Mouse (Mus musculus) adrenal gland (tissue): ENCODE measurements around the gene Hgf.

Source experiments
- intact Hi-C: fragments of 180-260 bp; cut with DNase I; formaldehyde crosslinking; loops from one replicate; pipeline ENCODE4 v1.15.1; 2025
- long read RNA-seq, 2 experiments: library from polyadenylated mRNA; unstranded; transcript quantifications; one replicate each; pipeline ENCODE4 v2.0.0; 2020; ENCODE audit warnings: borderline replicate concordance in 1 of 2; ENCODE audit not compliant: insufficient replicate concordance in 1 of 2

Gene Hgf
- long read RNA-seq, experiment 1, partial matches to known transcripts, result 0 of 1 reads
- long read RNA-seq, experiment 1, other reads (novel, unspliced or antisense), result 0 of 1 reads
- long read RNA-seq, experiment 2, result 0 reads

DNA sequence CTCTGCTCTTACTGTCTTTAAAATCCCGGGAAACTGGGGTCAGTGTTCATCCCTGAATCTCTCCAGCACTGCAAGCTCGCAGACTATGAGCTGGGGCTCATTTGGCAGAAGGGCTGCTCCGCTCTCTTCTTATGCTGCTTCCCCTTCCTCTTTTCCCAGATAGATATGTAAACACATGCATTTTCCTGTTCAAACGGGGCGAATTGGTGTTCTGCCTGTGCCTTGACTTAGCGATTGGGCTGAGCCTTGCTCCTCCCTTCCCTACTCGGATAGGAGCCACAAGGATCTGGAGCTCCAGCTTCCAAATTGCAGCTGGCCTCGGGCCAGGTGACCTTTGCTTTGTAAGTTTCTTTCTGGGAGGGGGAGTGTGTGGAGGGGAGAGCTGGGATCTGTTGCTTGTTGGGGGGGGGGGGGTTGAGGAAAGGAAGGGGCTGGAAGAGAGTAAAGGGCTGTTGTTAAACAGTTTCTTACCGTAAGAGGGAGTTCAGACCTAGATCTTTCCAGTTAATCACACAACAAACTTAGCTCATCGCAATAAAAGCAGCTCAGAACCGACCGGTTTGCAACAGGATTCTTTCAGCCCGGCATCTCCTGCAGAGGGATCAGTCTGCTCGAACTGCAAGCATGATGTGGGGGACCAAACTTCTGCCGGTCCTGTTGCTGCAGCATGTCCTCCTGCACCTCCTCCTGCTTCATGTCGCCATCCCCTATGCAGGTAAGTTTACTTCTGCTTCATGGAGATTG is at the start of gene Hgf:
TSS of gene Hgf (plus strand) at position 192 of the 744 bp plus-strand sequence.
- intact Hi-C loops, result no loop called here

DNA sequence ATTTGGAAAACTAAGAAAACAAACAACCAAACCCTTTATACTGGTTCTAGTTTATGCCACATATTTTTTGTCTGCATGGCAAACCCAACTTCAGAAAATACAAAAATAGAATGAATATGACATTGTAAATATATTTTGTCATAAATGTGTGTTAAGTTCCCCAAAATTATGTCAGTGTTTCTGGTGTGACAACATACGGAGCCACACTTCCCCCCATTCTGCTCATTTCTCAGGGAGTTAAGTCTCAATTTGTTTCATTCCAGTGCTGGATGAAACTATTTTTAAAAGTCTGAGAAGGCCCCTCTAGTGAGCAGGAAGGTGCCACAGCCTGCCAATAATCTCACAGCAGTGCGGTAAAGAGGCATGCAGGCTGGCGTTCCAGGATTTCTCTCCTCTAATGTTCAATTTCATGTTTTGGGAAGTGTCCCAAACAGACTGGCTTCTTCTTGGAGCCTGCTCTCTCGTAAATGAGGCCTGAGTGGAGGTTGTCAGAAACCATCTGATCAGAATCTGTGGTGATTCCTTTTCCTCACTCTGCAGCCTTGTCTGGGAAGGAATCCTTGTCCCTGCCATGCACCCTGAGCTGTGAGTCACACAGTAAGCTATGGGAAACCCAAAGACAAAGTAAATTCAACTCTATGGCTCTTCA is 46.5 kb upstream of the Hgf start:
- intact Hi-C loops, result no loop called here

DNA sequence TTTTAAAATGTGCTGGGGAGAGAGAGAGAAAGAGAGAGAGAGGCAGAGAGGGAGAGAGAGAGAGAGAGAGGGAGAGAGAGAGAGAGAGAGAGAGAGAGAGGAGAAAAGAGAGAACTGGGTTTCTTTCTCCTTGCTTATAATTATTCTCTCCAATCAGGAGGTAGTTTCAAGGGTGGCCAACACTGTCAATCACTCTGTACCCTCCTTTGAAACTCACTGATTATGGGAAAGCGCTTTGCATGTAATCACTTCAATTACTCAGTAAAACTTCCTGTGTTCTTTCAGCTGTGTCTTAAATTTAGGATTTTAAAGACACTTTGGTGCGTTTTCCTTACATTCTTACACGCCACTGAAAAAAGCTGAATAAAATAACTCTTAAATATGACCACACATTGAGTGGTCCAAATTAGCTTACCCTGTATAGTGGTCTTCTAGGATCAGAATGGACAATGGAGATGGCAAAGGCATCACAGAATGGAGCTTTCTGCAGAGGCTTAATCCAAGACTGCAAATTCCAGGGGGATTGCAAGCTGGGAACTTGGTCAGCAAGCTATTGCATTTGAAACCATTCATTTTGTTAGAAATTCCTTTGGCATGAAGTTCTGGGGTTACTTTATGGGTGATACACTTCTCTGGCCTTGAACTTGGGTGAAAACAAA is 21.5 kb upstream of the Hgf start:
- intact Hi-C loops, result no loop called here

DNA sequence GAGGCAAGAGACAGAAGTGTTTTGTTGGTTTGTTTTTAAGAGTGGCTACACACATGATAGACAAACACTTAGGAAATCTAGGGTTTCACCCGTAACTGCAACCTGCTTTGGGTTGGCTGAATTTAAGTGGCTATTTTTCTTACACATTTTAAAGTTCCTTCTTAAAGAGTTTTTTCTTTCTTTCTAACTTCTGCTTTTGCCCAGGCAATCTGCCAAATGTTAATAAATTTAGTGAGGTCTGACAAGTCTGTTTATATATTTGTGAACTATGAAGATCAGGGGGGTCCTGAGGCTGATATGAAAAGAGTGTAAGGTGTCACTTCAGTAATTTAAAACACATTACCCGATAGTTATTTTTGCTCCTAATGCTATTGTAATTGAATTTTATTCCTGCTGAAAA is 15.2 kb upstream of the Hgf start:
- intact Hi-C loops, result no loop called here

DNA sequence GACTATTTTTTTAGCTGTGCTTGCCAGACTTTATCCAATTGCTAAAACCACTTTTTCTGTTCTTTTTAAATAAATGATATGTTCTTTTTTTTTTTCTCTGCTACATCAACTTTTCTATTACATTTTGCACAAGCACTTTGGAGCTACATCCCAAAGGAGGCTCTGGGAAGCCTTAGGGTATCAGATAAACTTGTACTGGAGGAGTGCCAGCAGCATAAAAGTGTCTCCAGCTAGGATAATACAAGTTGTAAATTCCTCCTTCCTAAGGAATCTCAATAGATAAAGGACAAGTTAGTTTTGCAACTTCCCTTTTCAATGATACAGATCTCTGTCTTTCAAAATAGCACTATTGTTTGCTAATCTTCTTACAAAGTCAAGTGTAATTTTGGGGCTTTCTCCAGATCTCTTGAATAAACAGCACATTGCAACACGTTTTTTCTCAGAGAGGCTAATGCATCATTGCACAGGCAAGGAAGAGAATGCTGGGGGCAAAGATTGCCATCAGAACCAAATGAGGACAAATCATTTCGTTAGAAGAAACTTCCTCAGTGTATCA is 11.7 kb upstream of the Hgf start:
- intact Hi-C loops, result no loop called here

DNA sequence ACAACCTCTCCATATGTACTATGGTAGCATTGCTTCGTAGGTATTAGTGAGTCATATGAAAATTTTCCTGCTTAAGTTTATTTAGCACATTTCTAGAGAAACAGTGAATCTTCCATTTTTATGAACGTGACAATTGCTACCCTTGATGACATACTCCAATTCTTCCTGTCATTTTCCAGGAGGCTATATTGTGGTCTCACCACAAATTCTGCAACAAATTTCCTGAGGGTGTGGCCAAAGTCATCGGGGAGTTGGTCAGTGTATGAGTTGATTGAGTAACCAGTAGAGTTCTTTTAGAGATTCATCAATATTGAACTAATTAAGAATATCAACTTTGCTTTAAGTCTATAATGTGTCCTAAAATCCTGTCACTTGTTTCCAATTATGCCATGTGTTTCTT is 5.8 kb upstream of the Hgf start:
- intact Hi-C loops, result no loop called here

DNA sequence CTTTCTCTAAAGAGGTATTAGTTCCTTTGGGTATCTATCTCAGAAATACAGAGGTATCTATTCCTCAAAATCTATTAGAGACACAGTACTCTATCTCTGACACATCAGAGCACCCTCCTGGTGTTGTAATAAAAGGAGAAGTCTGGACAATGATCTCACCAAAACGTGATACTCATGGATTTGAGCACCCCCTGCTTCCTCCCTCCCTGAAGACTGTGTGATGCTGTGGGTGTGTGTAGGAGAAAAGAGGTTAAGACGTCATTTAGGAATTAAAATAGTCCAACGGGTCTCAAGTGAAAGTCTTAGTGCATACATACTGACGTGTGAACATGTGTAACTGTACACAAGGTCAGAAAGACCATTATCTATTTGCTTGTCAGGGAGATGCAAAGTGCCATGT is 648 bp upstream of the Hgf start:
- intact Hi-C loops, result no loop called here

DNA sequence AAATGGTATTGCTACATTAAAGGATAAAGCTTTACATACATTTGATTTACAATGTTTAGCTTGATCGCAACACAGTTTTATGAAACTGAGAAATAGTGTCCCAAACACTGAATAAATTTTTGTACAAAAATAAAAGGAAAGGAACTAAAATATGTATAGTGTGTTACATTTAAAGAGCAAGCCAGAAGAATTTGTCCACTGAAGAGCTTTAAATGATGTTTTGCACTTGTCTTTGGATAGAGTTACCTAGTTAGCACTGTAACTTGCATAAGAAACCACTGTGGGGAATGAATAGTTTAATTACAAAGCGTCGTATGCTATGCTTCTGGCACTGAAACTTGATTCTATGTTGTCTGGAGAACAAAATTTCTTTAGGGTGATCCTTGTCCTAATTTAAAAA is 7.0 kb downstream of the Hgf start:
- intact Hi-C loops, result no loop called here

DNA sequence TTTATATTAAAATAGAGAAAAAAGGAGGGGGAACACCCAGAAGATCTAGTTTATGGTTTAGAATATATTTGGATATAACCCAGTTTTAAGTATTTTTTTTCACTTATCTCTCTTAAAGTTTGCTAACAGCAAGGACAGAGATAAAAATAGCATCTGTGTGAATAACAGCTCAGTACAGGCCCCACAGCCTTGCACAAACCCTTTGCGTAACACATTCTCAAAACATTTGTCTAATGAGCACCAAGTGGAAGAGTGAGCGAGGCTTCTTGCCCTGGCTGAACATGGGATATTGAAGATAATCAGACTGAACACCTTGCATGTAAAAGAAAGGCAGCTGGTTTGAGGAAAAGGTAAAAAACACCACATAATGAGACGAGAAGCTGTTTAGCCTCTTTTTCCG is 15.7 kb downstream of the Hgf start:
- intact Hi-C loops, result no loop called here

DNA sequence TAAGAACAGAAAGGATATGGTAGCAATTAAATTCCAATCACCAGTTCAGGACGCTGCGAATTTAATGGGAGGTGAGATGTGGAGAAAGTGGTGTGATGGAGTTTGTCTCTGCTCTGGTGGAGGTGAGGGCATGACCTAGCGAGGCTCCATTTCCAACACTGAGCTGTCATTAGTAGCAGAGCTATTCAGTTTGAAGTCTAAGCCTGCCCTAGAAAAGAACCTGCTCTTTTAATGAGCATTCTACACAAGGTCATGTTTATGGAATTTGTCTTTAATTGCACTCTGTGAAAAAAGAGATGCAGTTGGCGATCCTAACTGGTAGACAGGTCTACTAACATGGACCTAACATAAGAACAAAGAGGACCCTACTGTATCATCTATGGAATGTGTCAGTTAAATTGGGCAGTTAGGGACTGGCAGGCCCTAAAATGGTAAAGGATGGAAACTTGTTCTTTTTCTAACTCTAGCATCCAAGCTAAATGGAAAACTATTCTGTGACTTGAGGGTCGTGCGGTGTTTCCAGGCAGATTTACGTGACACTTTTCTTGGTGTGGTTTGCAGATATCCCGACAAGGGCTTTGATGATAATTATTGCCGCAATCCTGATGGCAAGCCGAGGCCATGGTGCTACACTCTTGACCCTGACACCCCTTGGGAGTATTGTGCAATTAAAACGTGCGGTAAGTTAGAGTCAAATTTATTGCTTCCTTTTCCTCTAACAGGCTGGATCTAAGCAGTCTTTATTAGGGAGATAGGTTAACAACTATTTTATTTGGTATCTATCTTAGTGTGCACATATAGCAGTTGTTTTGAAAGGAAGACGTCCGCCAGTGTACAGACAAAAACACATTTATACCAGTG is 24.8 kb downstream of the Hgf start:
- intact Hi-C loops, result no loop called here

DNA sequence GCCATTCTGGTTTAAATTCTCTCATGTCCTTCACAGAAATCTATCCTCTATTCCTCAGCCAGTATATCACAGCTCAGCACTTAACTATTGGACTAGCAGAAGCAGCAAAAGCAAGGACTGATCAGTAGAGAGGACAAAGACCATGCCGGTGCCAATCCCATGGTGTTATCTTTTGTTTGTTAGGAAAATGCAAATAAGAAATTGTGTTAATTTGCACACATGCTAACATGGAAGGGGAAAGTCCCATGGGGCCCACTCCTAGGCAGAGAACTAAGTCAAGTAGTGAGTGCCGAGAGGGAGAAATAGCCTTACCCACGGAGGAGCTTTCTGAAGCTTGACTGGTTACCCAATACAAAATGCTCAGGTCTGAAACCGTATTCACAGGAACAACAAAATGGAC is 42.4 kb downstream of the Hgf start:
- intact Hi-C loops, result no loop called here

DNA sequence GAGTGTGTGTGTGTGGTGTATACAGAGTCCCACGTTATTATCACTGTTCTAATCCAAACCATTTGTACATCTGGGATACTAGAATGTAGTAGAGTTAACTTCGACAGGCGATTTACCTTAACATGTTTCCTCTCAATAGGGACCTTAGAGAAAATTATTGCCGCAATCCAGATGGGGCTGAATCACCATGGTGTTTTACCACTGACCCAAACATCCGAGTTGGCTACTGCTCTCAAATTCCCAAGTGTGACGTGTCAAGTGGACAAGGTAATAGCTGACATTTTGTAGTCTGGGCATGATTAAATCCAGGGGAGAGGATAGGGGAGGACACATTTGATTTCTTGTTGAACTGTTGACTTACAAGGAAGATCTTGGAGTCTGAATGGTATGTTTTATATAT is 44.7 kb downstream of the Hgf start:
- intact Hi-C loops, result no loop called here

DNA sequence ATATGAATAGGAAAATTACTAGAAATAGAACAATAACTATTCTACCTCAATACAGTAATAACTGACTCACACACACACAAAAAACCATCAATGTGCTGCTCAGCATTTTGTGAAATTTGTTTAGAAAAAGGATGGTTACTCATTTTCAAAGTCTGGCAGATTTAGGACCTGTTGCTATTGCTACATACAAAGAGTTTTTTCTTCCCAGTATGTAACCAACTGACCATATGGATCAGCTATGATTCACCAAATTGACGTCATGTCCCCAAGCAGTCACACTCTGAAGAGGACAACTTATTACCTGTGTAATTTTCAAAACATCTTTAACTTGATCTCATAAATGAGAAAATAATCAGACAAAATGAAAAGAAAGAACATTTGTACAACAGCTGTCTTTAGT is 48.2 kb downstream of the Hgf start:
- intact Hi-C loops, result no loop called here

DNA sequence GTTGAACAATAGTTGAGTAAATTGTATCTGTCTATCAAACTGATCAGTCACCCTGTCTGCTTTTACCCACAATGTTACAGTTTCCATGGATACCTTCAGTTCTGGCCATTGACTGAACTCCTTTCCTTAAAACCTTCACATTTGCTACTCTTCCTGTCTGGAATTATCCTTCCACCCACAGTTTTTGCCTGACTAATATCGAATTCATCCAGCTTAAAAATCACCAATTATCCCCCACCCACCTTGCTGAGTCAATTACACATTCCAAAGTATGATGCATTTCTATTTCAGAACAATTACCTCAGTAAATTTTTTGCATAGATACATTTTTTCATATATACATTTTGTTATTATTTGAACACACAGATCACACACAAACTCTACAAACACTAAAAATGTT is 79.7 kb downstream of the Hgf start:
- intact Hi-C loops, result no loop called here

DNA sequence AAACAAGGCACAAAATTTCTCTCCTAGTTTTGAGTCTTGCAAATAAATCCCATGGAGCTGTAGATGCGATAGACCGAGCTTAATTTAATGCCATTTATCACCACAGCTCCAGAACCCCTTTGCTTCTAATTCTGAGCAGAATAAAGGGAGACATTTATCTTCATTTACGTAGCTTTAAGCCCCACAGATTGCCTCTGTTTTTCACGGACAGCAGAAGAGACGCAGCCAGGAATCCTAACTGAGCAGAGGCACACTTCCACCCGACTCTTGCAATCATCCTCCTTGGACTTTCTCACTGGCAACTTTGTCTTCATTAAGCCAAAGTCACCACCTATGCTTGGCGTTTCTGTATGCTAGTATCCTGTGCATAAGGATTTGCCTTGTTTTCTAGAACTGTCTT is 93.1 kb downstream of the Hgf start:
- intact Hi-C loops, result no loop called here

DNA sequence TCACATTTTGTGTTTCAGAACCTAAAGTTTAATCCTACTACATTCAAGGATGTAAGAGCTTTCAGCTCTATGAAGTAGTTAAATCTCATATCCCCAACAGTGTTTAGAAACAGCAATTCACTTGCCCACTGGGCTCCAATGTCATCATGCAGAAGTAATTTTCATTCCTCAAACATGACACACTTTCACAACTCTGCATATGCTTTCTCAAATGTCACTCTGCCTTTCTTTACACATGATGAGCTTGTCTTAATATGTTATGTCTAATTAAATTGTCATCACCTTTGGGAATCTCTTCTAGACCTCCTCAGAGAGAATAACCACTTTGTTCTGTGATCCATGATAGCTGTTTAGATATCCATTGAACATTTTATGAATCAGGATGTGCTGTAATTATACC is 94.4 kb downstream of the Hgf start:
- intact Hi-C loops, result no loop called here

DNA sequence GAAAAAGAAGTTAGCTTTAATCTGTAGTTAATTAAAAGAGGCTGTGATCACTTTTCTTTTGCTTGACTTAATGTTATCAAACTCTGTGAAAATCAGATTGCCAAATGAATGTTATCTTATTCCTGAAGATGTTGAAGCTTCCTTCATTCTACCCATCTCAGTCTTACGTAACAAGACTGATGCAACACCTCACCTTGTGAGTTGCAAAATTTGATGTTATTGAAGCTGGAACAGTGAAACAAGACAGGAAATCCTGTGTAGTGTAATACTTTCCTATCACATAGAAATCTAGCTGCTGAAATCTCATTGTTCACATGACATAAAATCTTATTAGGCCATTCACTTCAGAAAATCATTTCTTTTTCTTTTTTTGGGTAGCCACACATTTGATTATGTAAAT is 96.9 kb downstream of the Hgf start:
- intact Hi-C loops, result no loop called here

DNA sequence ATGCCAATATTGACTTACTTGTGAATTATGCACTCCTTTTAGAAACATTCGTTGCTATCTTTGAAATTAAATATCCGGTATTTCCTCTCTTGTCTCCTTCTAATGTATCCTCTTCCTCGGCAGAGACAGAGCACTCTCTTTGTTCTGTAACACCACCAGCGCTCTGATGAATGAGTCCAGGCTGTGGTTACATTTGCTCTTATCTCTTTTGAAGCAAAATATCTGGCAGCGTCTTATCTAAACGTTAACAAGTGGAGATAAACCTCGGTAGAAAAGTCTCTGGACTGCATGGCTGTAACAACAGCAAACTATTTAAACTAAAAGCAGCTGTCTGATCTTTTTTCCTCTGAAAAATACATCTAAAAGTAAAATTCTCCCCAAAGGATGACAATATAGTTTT is 100.7 kb downstream of the Hgf start:
- intact Hi-C loops, result no loop called here
